Mouse (Mus musculus): Measurements from ENCODE around the gene 1700056E22Rik.

Gene 1700056E22Rik

DNA sequence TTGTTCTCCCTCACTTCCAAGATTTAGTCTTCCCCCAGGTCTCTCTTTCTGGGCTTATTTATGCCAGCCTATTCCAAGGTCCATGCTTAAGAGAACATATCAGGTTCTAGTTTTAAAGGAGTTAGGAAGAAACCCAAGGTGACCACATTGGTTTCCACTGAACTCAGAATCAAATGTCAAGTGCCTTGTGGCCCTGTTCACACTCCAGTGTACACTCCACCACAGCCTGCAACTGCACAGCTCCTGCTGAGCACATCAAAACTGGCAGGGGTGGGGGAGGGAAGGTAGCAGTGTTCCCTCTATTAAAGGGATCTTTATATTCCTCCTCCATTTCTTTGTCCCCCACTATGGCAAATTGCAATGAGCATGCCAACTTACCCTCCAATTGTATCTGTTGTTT lies 28.0 kb downstream of the 1700056E22Rik start:
- TF ChIP-seq POU5F1 (IDR thresholded peaks at IDR 0.05; ENCODE audit: borderline replicate concordance, low read length) (no peak), NANOG (IDR thresholded peaks at IDR 0.05; ENCODE audit: borderline replicate concordance, low read length) (no peak), CTCF (conservative IDR thresholded peaks at IDR 0.05; ENCODE audit: low read length) (no peak)
- H3K27me3 ChIP-seq (ENCODE audit: insufficient read depth, low read length): 0 out of 2 replicates have a peak, but pooled peaks cover 2% of the 10 kb centered on the region
- H3K4me1 ChIP-seq (replicated peaks; ENCODE audit: low read depth, low read length): no peaks in the 10 kb centered on the region
- H3K36me3 ChIP-seq (ENCODE audit: insufficient read depth, low read length): no peaks in the 10 kb centered on the region
- H3K9me3 ChIP-seq (ENCODE audit: low read length): 0 out of 2 replicates have a peak, but pooled peaks cover 3% of the 10 kb centered on the region
- no peak overlapping the region for H3K4me3 ChIP-seq (replicated peaks; ENCODE audit: low read length)

DNA sequence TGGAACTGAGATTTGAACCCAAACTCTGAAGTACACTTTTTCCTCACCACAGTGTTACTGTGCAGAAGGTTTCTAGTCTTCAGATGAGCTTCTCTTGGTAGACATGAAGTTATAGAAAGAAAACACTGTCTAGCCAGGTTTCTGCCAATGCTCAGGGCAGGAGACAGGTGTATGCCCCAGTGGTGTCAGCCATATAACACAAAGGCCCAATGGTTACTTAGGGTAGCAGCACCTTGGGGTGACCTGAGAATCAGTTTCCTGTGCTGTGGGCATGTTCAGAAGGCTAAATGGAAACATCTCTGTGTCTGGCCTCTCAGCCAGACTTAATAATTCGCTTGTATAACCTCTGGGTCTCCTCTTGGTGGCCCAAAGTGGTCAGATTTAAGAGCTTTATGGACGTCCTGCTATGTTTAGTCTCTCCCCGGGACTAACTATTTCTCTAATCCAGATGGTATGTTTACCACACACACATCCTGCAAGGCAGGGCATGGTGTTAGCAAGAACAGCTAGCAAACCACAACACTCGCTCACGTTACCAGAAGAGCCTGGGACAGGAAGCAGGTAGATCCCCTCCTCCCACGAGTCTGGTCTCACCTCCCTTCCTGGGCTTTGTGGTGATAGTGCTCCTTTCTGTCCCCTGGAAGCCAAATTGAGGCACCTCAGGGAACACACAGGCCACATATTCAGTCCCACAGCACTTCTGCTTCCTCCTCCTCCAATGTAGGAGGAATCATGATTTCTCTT lies 28.6 kb downstream of the 1700056E22Rik start:
- Histone ChIP-seq H3K36me3 (ENCODE audit: insufficient read depth, low read length) (no peaks in the 10 kb centered on the region), H3K4me1 (replicated peaks; ENCODE audit: low read depth, low read length) (no peaks in the 10 kb centered on the region), H3K9me3 (ENCODE audit: low read length) (0 out of 2 replicates have a peak, but pooled peaks cover 7% of the 10 kb centered on the region), H3K27me3 (ENCODE audit: insufficient read depth, low read length) (0 out of 2 replicates have a peak, but pooled peaks cover 2% of the 10 kb centered on the region), H3K4me3 (replicated peaks; ENCODE audit: low read length) (no peak overlapping the region)
- no peak for TF ChIP-seq NANOG (IDR thresholded peaks at IDR 0.05; ENCODE audit: borderline replicate concordance, low read length)
- no peak for TF ChIP-seq POU5F1 (IDR thresholded peaks at IDR 0.05; ENCODE audit: borderline replicate concordance, low read length)
- no peak for TF ChIP-seq CTCF (conservative IDR thresholded peaks at IDR 0.05; ENCODE audit: low read length)

DNA sequence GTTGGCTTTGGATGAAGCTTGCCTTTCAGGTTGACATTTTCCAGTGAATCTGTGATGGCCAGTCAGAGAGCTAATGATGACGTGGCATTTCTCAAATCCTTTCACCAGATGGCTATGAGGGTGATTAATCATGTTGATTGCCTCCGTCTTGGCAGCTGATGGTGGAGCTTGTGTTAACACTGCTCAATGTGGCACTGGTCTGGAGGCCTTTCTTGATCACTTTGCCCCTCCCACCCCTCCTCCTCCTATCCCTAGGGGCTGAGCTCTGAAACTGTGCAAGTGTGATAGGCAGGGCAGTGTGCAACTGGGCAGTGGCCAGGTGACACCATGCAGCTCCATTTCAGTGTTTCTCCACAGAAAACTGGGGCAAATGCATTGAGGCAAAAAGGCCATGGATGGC lies 29.8 kb downstream of the 1700056E22Rik start:
- TF ChIP-seq NANOG (IDR thresholded peaks at IDR 0.05; ENCODE audit: borderline replicate concordance, low read length) (no peak), CTCF (conservative IDR thresholded peaks at IDR 0.05; ENCODE audit: low read length) (no peak), POU5F1 (IDR thresholded peaks at IDR 0.05; ENCODE audit: borderline replicate concordance, low read length) (no peak)
- H3K36me3 ChIP-seq (ENCODE audit: insufficient read depth, low read length): no peaks in the 10 kb centered on the region
- 0 out of 2 replicates have a peak, but pooled peaks cover 15% of the 10 kb centered on the region for H3K9me3 ChIP-seq (ENCODE audit: low read length)
- no peaks in the 10 kb centered on the region for H3K4me1 ChIP-seq (replicated peaks; ENCODE audit: low read depth, low read length)
- no peak overlapping the region for H3K4me3 ChIP-seq (replicated peaks; ENCODE audit: low read length)
- 0 out of 2 replicates have a peak, but pooled peaks cover 2% of the 10 kb centered on the region for H3K27me3 ChIP-seq (ENCODE audit: insufficient read depth, low read length)

DNA sequence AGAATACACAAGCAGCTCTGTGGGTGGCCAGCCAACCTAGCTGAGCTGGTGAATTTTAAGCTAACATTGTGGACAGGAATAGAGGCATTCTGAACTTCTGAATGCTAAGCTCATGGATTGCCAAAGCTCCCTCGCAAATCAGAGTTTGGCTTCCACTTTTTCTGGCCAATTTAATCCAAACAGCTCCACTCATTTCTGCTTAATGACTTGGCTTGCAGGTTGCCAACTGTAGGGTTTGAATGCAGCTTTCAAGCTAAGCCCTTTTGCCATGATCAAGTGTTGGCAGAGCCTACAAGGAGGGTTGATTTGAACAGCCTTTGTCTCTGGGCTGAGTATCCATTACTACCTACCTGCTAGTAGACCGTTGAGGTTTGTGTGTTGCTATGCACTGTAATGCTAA lies 31.6 kb downstream of the 1700056E22Rik start:
- 0 out of 2 replicates have a peak, but pooled peaks cover 15% of the 10 kb centered on the region for H3K9me3 ChIP-seq (ENCODE audit: low read length)
- no peaks in the 10 kb centered on the region for H3K4me1 ChIP-seq (replicated peaks; ENCODE audit: low read depth, low read length)
- no peak overlapping the region for H3K4me3 ChIP-seq (replicated peaks; ENCODE audit: low read length)
- H3K36me3 ChIP-seq (ENCODE audit: insufficient read depth, low read length): no peaks in the 10 kb centered on the region
- TF ChIP-seq CTCF (conservative IDR thresholded peaks at IDR 0.05; ENCODE audit: low read length) (no peak), POU5F1 (IDR thresholded peaks at IDR 0.05; ENCODE audit: borderline replicate concordance, low read length) (no peak), NANOG (IDR thresholded peaks at IDR 0.05; ENCODE audit: borderline replicate concordance, low read length) (no peak)
- H3K27me3 ChIP-seq (ENCODE audit: insufficient read depth, low read length): 0 out of 2 replicates have a peak, but pooled peaks cover 2% of the 10 kb centered on the region

DNA sequence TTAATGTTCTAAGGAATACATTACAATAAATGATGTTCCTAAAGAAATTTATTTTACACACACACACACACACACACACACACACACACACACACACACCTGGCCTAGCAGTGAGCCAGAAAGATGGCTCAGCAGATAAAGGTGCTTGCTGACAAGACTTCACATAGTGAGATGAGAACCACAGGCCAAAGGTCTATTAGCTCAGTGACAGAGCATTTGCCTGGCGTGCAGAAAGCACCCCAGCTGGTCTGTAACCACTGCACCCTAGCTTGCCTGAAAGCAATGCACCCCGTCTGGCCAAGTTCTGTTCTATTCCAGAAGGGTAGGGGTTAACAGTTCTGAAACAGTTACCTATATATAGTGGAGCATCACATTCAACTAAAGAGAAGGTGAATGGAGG lies 36.9 kb downstream of the 1700056E22Rik start:
- Histone ChIP-seq H3K36me3 (ENCODE audit: insufficient read depth, low read length) (no peaks in the 10 kb centered on the region), H3K27me3 (ENCODE audit: insufficient read depth, low read length) (no peaks in the 10 kb centered on the region), H3K4me3 (replicated peaks; ENCODE audit: low read length) (no peak overlapping the region), H3K9me3 (ENCODE audit: low read length) (0 out of 2 replicates have a peak, but pooled peaks cover 15% of the 10 kb centered on the region), H3K4me1 (replicated peaks; ENCODE audit: low read depth, low read length) (no peaks in the 10 kb centered on the region)
- TF ChIP-seq NANOG (IDR thresholded peaks at IDR 0.05; ENCODE audit: borderline replicate concordance, low read length): no peak
- TF ChIP-seq CTCF (conservative IDR thresholded peaks at IDR 0.05; ENCODE audit: low read length): no peak
- no peak for TF ChIP-seq POU5F1 (IDR thresholded peaks at IDR 0.05; ENCODE audit: borderline replicate concordance, low read length)

DNA sequence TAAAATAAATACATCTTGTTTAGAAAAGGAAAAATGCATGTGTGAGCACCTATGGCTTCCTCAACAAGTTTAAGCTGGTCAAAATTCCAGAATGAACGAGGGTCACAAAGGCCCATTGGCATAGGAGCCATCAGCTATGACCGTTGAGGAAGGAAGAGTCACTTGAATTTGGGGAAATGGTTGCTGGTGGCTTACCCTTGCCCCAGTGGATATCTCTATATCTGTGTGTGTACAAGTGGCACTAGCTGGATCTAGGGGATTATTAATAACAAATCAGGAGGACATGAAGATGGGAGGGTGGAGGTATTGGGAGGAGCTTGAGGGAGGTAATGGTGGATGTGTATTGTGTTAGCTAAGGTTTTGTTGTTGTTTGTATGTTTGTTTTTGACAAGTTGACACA lies 42.2 kb downstream of the 1700056E22Rik start:
- Histone ChIP-seq H3K27me3 (ENCODE audit: insufficient read depth, low read length) (no peaks in the 10 kb centered on the region), H3K36me3 (ENCODE audit: insufficient read depth, low read length) (no peaks in the 10 kb centered on the region), H3K4me3 (replicated peaks; ENCODE audit: low read length) (no peak overlapping the region), H3K4me1 (replicated peaks; ENCODE audit: low read depth, low read length) (no peaks in the 10 kb centered on the region), H3K9me3 (ENCODE audit: low read length) (no peaks in the 10 kb centered on the region)
- TF ChIP-seq CTCF (conservative IDR thresholded peaks at IDR 0.05; ENCODE audit: low read length) (no peak), POU5F1 (IDR thresholded peaks at IDR 0.05; ENCODE audit: borderline replicate concordance, low read length) (no peak), NANOG (IDR thresholded peaks at IDR 0.05; ENCODE audit: borderline replicate concordance, low read length) (no peak)

DNA sequence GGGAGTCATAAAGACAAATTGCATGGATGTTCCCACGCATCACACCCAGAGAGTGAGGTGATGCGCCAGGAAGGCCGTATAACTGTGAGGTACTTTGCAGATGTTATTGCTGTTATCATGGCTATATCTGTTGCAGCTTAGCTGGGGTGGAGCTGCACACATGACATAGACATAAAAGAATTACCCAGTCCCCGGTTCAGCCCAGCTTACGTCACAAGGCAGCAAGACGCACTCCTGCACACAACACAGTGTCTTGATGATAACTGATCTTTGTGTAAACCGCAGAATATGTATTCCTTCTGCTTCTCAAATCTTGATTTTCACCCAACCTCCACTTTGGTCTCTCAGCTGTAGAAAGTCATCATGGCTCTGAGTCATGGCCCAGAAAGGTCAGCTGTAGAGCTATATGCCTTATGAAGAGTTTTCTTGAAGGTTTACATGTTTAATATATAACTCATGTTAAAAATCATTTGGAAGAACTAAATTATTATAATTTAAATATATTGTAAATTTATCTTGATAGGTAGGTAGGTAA lies 46.3 kb downstream of the 1700056E22Rik start:
- no peaks in the 10 kb centered on the region for H3K27me3 ChIP-seq (ENCODE audit: insufficient read depth, low read length)
- H3K9me3 ChIP-seq (ENCODE audit: low read length): peaks cover 8% of the 10 kb centered on the region; the same call in 1 of the 2 replicates
- H3K36me3 ChIP-seq (ENCODE audit: insufficient read depth, low read length): no peaks in the 10 kb centered on the region
- TF ChIP-seq NANOG (IDR thresholded peaks at IDR 0.05; ENCODE audit: borderline replicate concordance, low read length) (no peak), CTCF (conservative IDR thresholded peaks at IDR 0.05; ENCODE audit: low read length) (no peak), POU5F1 (IDR thresholded peaks at IDR 0.05; ENCODE audit: borderline replicate concordance, low read length) (no peak)
- no peaks in the 10 kb centered on the region for H3K4me1 ChIP-seq (replicated peaks; ENCODE audit: low read depth, low read length)
- no peak overlapping the region for H3K4me3 ChIP-seq (replicated peaks; ENCODE audit: low read length)

All from E14TG2a.4 (cell line).